Mouse (Mus musculus): Measurements from ENCODE around the gene Dlg2.
"Not testable (repeated sequence)": the region's sequence is repeated elsewhere in the genome, so short reads cannot be mapped to it uniquely, and the experiment has no call there.

The Dlg2 gene

GRCm38 (mm10) chr7:90791522-90791921 lies 315.1 kb downstream of the Dlg2 start:
- TF ChIP-seq CTCF (conservative IDR thresholded peaks at IDR 0.05; ENCODE audit: low read length), result no peak
- TF ChIP-seq POU5F1 (IDR thresholded peaks at IDR 0.05; ENCODE audit: borderline replicate concordance, low read length), result no peak
- TF ChIP-seq NANOG (IDR thresholded peaks at IDR 0.05; ENCODE audit: borderline replicate concordance, low read length), result no peak
- no peak overlapping the region for H3K4me3 ChIP-seq (replicated peaks; ENCODE audit: low read length)
- no peaks in the 10 kb centered on the region for H3K27me3 ChIP-seq (ENCODE audit: insufficient read depth, low read length)
- no peaks in the 10 kb centered on the region for H3K36me3 ChIP-seq (ENCODE audit: insufficient read depth, low read length)
- H3K4me1 ChIP-seq (replicated peaks; ENCODE audit: low read depth, low read length), result no peaks in the 10 kb centered on the region
- H3K9me3 ChIP-seq (ENCODE audit: low read length), result no peaks in the 10 kb centered on the region

GRCm38 (mm10) chr7:90825640-90826039 lies 349.2 kb downstream of the Dlg2 start:
- Histone ChIP-seq H3K4me3 (replicated peaks; ENCODE audit: low read length) (no peak overlapping the region), H3K9me3 (ENCODE audit: low read length) (no peaks in the 10 kb centered on the region), H3K36me3 (ENCODE audit: insufficient read depth, low read length) (no peaks in the 10 kb centered on the region), H3K27me3 (ENCODE audit: insufficient read depth, low read length) (no peaks in the 10 kb centered on the region), H3K4me1 (replicated peaks; ENCODE audit: low read depth, low read length) (no peaks in the 10 kb centered on the region)
- no peak for TF ChIP-seq CTCF (conservative IDR thresholded peaks at IDR 0.05; ENCODE audit: low read length)
- TF ChIP-seq POU5F1 (IDR thresholded peaks at IDR 0.05; ENCODE audit: borderline replicate concordance, low read length), result no peak
- TF ChIP-seq NANOG (IDR thresholded peaks at IDR 0.05; ENCODE audit: borderline replicate concordance, low read length), result no peak

- Histone ChIP-seq H3K27me3 (ENCODE audit: insufficient read depth, low read length) (no peaks in the 10 kb centered on the region), H3K4me3 (replicated peaks; ENCODE audit: low read length) (no peak overlapping the region), H3K4me1 (replicated peaks; ENCODE audit: low read depth, low read length) (peaks cover 3% of the 10 kb centered on the region; the same call in 1 of the 2 replicates), H3K9me3 (ENCODE audit: low read length) (no peaks in the 10 kb centered on the region), H3K36me3 (ENCODE audit: insufficient read depth, low read length) (no peaks in the 10 kb centered on the region)
- no peak for TF ChIP-seq NANOG (IDR thresholded peaks at IDR 0.05; ENCODE audit: borderline replicate concordance, low read length)
- no peak for TF ChIP-seq CTCF (conservative IDR thresholded peaks at IDR 0.05; ENCODE audit: low read length)
Observed at GRCm38 (mm10) chr7:90841276-90841675, 364.8 kb downstream of the Dlg2 start.

GRCm38 (mm10) chr7:90843345-90844293 lies 367.1 kb downstream of the Dlg2 start:
- Histone ChIP-seq H3K36me3 (ENCODE audit: insufficient read depth, low read length) (no peaks in the 10 kb centered on the region), H3K27me3 (ENCODE audit: insufficient read depth, low read length) (no peaks in the 10 kb centered on the region), H3K4me1 (replicated peaks; ENCODE audit: low read depth, low read length) (no peaks in the 10 kb centered on the region), H3K4me3 (replicated peaks; ENCODE audit: low read length) (no peak overlapping the region), H3K9me3 (ENCODE audit: low read length) (no peaks in the 10 kb centered on the region)
- TF ChIP-seq CTCF (conservative IDR thresholded peaks at IDR 0.05; ENCODE audit: low read length) (peak; percentile 25; the same call in 1 of the 2 replicates), POU5F1 (IDR thresholded peaks at IDR 0.05; ENCODE audit: borderline replicate concordance, low read length) (no peak)

GRCm38 (mm10) chr7:90876796-90877195 lies 400.3 kb downstream of the Dlg2 start:
- H3K4me3 ChIP-seq (replicated peaks; ENCODE audit: low read length); H3K4me1 ChIP-seq (replicated peaks; ENCODE audit: low read depth, low read length); H3K27me3 ChIP-seq (ENCODE audit: insufficient read depth, low read length); H3K9me3 ChIP-seq (ENCODE audit: low read length); H3K36me3 ChIP-seq (ENCODE audit: insufficient read depth, low read length): not testable (repeated sequence)

GRCm38 (mm10) chr7:90882740-90883139 lies 406.3 kb downstream of the Dlg2 start:
- no peak for TF ChIP-seq NANOG (IDR thresholded peaks at IDR 0.05; ENCODE audit: borderline replicate concordance, low read length)
- TF ChIP-seq POU5F1 (IDR thresholded peaks at IDR 0.05; ENCODE audit: borderline replicate concordance, low read length), result no peak
- TF ChIP-seq CTCF (conservative IDR thresholded peaks at IDR 0.05; ENCODE audit: low read length), result no peak
- no peaks in the 10 kb centered on the region for H3K9me3 ChIP-seq (ENCODE audit: low read length)
- no peak overlapping the region for H3K4me3 ChIP-seq (replicated peaks; ENCODE audit: low read length)
- H3K27me3 ChIP-seq (ENCODE audit: insufficient read depth, low read length), result peaks cover 16% of the 10 kb centered on the region
- peaks cover 14% of the 10 kb centered on the region for H3K4me1 ChIP-seq (replicated peaks; ENCODE audit: low read depth, low read length)
- H3K36me3 ChIP-seq (ENCODE audit: insufficient read depth, low read length), result no peaks in the 10 kb centered on the region

GRCm38 (mm10) chr7:90886396-90887006 lies 410.0 kb downstream of the Dlg2 start:
- Histone ChIP-seq H3K4me3 (replicated peaks; ENCODE audit: low read length) (peak overlapping the region; percentile 50), H3K4me1 (replicated peaks; ENCODE audit: low read depth, low read length) (peaks cover 14% of the 10 kb centered on the region), H3K36me3 (ENCODE audit: insufficient read depth, low read length) (no peaks in the 10 kb centered on the region), H3K9me3 (ENCODE audit: low read length) (no peaks in the 10 kb centered on the region), H3K27me3 (ENCODE audit: insufficient read depth, low read length) (peaks cover 16% of the 10 kb centered on the region)
- TF ChIP-seq NANOG (IDR thresholded peaks at IDR 0.05; ENCODE audit: borderline replicate concordance, low read length) (no peak), POU5F1 (IDR thresholded peaks at IDR 0.05; ENCODE audit: borderline replicate concordance, low read length) (no peak), CTCF (conservative IDR thresholded peaks at IDR 0.05; ENCODE audit: low read length) (no peak)

- no peak for TF ChIP-seq NANOG (IDR thresholded peaks at IDR 0.05; ENCODE audit: borderline replicate concordance, low read length)
- no peak for TF ChIP-seq POU5F1 (IDR thresholded peaks at IDR 0.05; ENCODE audit: borderline replicate concordance, low read length)
- no peak for TF ChIP-seq CTCF (conservative IDR thresholded peaks at IDR 0.05; ENCODE audit: low read length)
- Histone ChIP-seq H3K4me3 (replicated peaks; ENCODE audit: low read length) (peak overlapping the region; percentile 50), H3K36me3 (ENCODE audit: insufficient read depth, low read length) (no peaks in the 10 kb centered on the region), H3K9me3 (ENCODE audit: low read length) (no peaks in the 10 kb centered on the region), H3K4me1 (replicated peaks; ENCODE audit: low read depth, low read length) (peaks cover 14% of the 10 kb centered on the region), H3K27me3 (ENCODE audit: insufficient read depth, low read length) (peaks cover 16% of the 10 kb centered on the region)
Observed at GRCm38 (mm10) chr7:90887007-90887720, 410.7 kb downstream of the Dlg2 start.
